Mouse (Mus musculus) kidney, embryonic 16.5 days (tissue): ENCODE data around the gene Fbxo41. TPM values are rescaled to one million over a fixed set of nuclear protein-coding genes. Genes with fewer than 3 reads are reported as not detected.
A peak's percentile ranks its signal among the peaks of the same experiment; 100 is the strongest.

Experiments used
- ATAC-seq: fragments of 200-750 bp; cut with Nextera tagmentation; 2 replicates; pipeline ENCODE4 v1.8.0; 2017; ENCODE audit warnings: moderate TSS enrichment; ENCODE audit not compliant: low FRiP score, low TSS enrichment
- H3K27ac ChIP-seq: fragments of 300-500 bp; sonication (generic); 2 replicates; pipeline ENCODE4 v1.5.1; 2014; ENCODE audit warnings: low read length
- H3K27me3 ChIP-seq: fragments of 300-500 bp; sonication (generic); 2 replicates; pipeline ENCODE4 v1.6.1; 2014; ENCODE audit warnings: low read length, control low read depth, mixed read lengths; ENCODE audit not compliant: insufficient read depth
- H3K36me3 ChIP-seq: fragments of 300-500 bp; sonication (generic); 2 replicates; pipeline ENCODE4 v1.6.1; 2014; ENCODE audit warnings: low read length, control low read depth, mixed read lengths; ENCODE audit not compliant: insufficient read depth
- H3K4me1 ChIP-seq: fragments of 300-500 bp; sonication (generic); 2 replicates; pipeline ENCODE4 v1.6.1; 2014; ENCODE audit warnings: low read length, control low read depth, mixed read lengths; ENCODE audit not compliant: insufficient read depth
- H3K4me2 ChIP-seq: fragments of 300-500 bp; sonication (generic); replicated peaks from 2 replicates; pipeline ENCODE4 v1.6.1; 2014; ENCODE audit warnings: low read depth, low read length
- H3K4me3 ChIP-seq: fragments of 300-500 bp; sonication (generic); 2 replicates; pipeline ENCODE4 v1.5.1; 2014; ENCODE audit warnings: mild to moderate bottlenecking, low read length
- H3K9ac ChIP-seq: fragments of 300-500 bp; sonication (generic); replicated peaks from 2 replicates; pipeline ENCODE4 v1.6.1; 2014; ENCODE audit warnings: low read length
- H3K9me3 ChIP-seq: fragments of 300-500 bp; sonication (generic); 2 replicates; pipeline ENCODE4 v1.6.1; 2016; ENCODE audit warnings: low read length, control low read depth
- WGBS: fragments of 180-500 bp; shearing (Covaris S2); extraction: QIAGEN DNeasy Blood & Tissue Kit; methylation state at CpG from one replicate; pipeline ENCODE4 v1.1.7; 2014; 5-methylcytosine and 5-hydroxymethylcytosine counted together
- polyA plus RNA-seq: library from polyadenylated mRNA; unstranded; fragments of >200 nt; fragmentation: Nextera tagmentation; extraction: Ambion mirVana; gene quantifications from 2 replicates; pipeline ENCODE4 v1.2.1, GENCODE M21; 2015

Fbxo41 gene
- polyA plus RNA-seq, 1 experiment from 2014 or later, result 0.09 TPM

GRCm38 (mm10) chr6:85478416-85478815 lies 24.4 kb downstream of the Fbxo41 start:
- WGBS, result 44% methylated on average over 14 of the region's 14 CpGs
- ATAC-seq, result no peak
- Histone ChIP-seq H3K36me3 (no peaks in the 10 kb centered on the region), H3K27me3 (peaks cover 26% of the 10 kb centered on the region), H3K9ac (no peak overlapping the region), H3K4me3 (no peak overlapping the region), H3K4me1 (peaks cover 5% of the 10 kb centered on the region; the same call in 1 of the 2 replicates), H3K27ac (no peak overlapping the region), H3K4me2 (no peak overlapping the region), H3K9me3 (no peaks in the 10 kb centered on the region)

- no peak for ATAC-seq
- Histone ChIP-seq H3K4me2 (no peak overlapping the region), H3K36me3 (no peaks in the 10 kb centered on the region), H3K27ac (no peak overlapping the region), H3K9ac (no peak overlapping the region), H3K9me3 (no peaks in the 10 kb centered on the region), H3K27me3 (peaks cover 18% of the 10 kb centered on the region), H3K4me3 (no peak overlapping the region), H3K4me1 (peaks cover 5% of the 10 kb centered on the region; the same call in 1 of the 2 replicates)
- WGBS, result 36% methylated on average over 10 of the region's 10 CpGs
These were observed 25.4 kb downstream of the Fbxo41 start for GRCm38 (mm10) chr6:85477366-85477917.

- 79% methylated on average over 3 of the region's 3 CpGs for WGBS
- ATAC-seq, result no peak
- Histone ChIP-seq H3K4me2 (no peak overlapping the region), H3K27me3 (peaks cover 9% of the 10 kb centered on the region), H3K27ac (no peak overlapping the region), H3K4me1 (no peaks in the 10 kb centered on the region), H3K9ac (no peak overlapping the region), H3K9me3 (no peaks in the 10 kb centered on the region), H3K4me3 (no peak overlapping the region), H3K36me3 (no peaks in the 10 kb centered on the region)
These were observed 27.2 kb downstream of the Fbxo41 start for GRCm38 (mm10) chr6:85475581-85475980.

GRCm38 (mm10) chr6:85472542-85472941 lies 30.3 kb downstream of the Fbxo41 start:
- Histone ChIP-seq H3K27ac (no peak overlapping the region), H3K4me1 (no peaks in the 10 kb centered on the region), H3K9me3 (no peaks in the 10 kb centered on the region), H3K4me2 (no peak overlapping the region), H3K9ac (no peak overlapping the region), H3K36me3 (peaks cover 23% of the 10 kb centered on the region), H3K4me3 (no peak overlapping the region), H3K27me3 (no peaks in the 10 kb centered on the region; the same call in 1 of the 2 replicates)
- no peak for ATAC-seq
- 56% methylated on average over 5 of the region's 5 CpGs for WGBS

- H3K36me3 ChIP-seq, result peaks cover 29% of the 10 kb centered on the region
- H3K4me1 ChIP-seq, result no peaks in the 10 kb centered on the region
- H3K27me3 ChIP-seq, result no peaks in the 10 kb centered on the region
- no peak overlapping the region for H3K4me3 ChIP-seq
- 62% methylated on average over 8 of the region's 8 CpGs for WGBS
- no peak overlapping the region for H3K9ac ChIP-seq
- no peaks in the 10 kb centered on the region for H3K9me3 ChIP-seq
- no peak overlapping the region for H3K4me2 ChIP-seq
- H3K27ac ChIP-seq, result no peak overlapping the region
- ATAC-seq, result no peak
These were observed 30.8 kb downstream of the Fbxo41 start for GRCm38 (mm10) chr6:85471962-85472361.

GRCm38 (mm10) chr6:85469660-85470430 lies 32.9 kb downstream of the Fbxo41 start:
- Histone ChIP-seq H3K4me3 (no peak overlapping the region), H3K4me1 (no peaks in the 10 kb centered on the region), H3K9ac (no peak overlapping the region), H3K4me2 (no peak overlapping the region), H3K36me3 (peaks cover 50% of the 10 kb centered on the region), H3K27me3 (no peaks in the 10 kb centered on the region), H3K9me3 (no peaks in the 10 kb centered on the region), H3K27ac (no peak overlapping the region)
- ATAC-seq, result peak; percentile 49; the same call in 1 of the 2 replicates
- WGBS, result 71% methylated on average over 5 of the region's 5 CpGs

- H3K27me3 ChIP-seq, result no peaks in the 10 kb centered on the region
- ATAC-seq, result no peak
These were observed 37.4 kb downstream of the Fbxo41 start for GRCm38 (mm10) chr6:85465381-85465780.

GRCm38 (mm10) chr6:85459621-85460020 lies 43.2 kb downstream of the Fbxo41 start:
- H3K4me1 ChIP-seq, result peaks cover 2% of the 10 kb centered on the region
- H3K9me3 ChIP-seq, result no peaks in the 10 kb centered on the region
- ATAC-seq, result no peak
- H3K27ac ChIP-seq, result no peak overlapping the region
- 86% methylated on average over 2 of the region's 2 CpGs for WGBS
- H3K9ac ChIP-seq, result no peak overlapping the region
- H3K27me3 ChIP-seq, result no peaks in the 10 kb centered on the region
- H3K36me3 ChIP-seq, result peaks cover 51% of the 10 kb centered on the region
- H3K4me3 ChIP-seq, result no peak overlapping the region
- H3K4me2 ChIP-seq, result no peak overlapping the region

More at GRCm38 (mm10) chr6:85465381-85465780, 37.4 kb downstream of the Fbxo41 start:
- no peak overlapping the region for H3K4me3 ChIP-seq
- no peaks in the 10 kb centered on the region for H3K4me1 ChIP-seq
- no peak overlapping the region for H3K4me2 ChIP-seq
- H3K27ac ChIP-seq, result no peak overlapping the region
- H3K36me3 ChIP-seq, result peaks cover 90% of the 10 kb centered on the region
- H3K9me3 ChIP-seq, result no peaks in the 10 kb centered on the region
- H3K9ac ChIP-seq, result no peak overlapping the region

GRCm38 (mm10) chr6:85452816-85453215 lies 50.0 kb downstream of the Fbxo41 start:
- H3K27me3 ChIP-seq, result no peaks in the 10 kb centered on the region
- peaks cover 28% of the 10 kb centered on the region for H3K4me1 ChIP-seq
- no peak for ATAC-seq
- peak overlapping the region; percentile 78 for H3K4me3 ChIP-seq
- 3% methylated on average over 7 of the region's 7 CpGs for WGBS
- peak overlapping the region; percentile 85; the same call in 1 of the 2 replicates for H3K27ac ChIP-seq
- H3K36me3 ChIP-seq, result no peaks in the 10 kb centered on the region; the same call in 1 of the 2 replicates
- peak overlapping the region; percentile 95 for H3K9ac ChIP-seq
- H3K9me3 ChIP-seq, result no peaks in the 10 kb centered on the region
- H3K4me2 ChIP-seq, result peak overlapping the region; percentile 97

- H3K27me3 ChIP-seq, result no peaks in the 10 kb centered on the region
- peak overlapping the region; percentile 78 for H3K4me3 ChIP-seq
- H3K9ac ChIP-seq, result peak overlapping the region; percentile 95
- peaks cover 4% of the 10 kb centered on the region; the same call in 1 of the 2 replicates for H3K36me3 ChIP-seq
- no peak for ATAC-seq
- no peaks in the 10 kb centered on the region for H3K9me3 ChIP-seq
- H3K27ac ChIP-seq, result peak overlapping the region; percentile 85
- peaks cover 28% of the 10 kb centered on the region for H3K4me1 ChIP-seq
- under 1% methylated on average over 15 of the region's 15 CpGs for WGBS
- H3K4me2 ChIP-seq, result peak overlapping the region; percentile 97
These were observed 50.5 kb downstream of the Fbxo41 start for GRCm38 (mm10) chr6:85452411-85452665.
